Mouse (Mus musculus) ovary, adult 18-20 months (tissue): ENCODE measurements at regions not wholly inside any gene's neighbourhood (a gene's known extent, or its start where the extent isn't known, plus 50 kb on each side); places are given as distances from the start of the nearest gene placed in this dataset.

ENCODE experiments used
- DNase-seq: peaks from one replicate; pipeline ENCODE4 v3.0.0; 2022; ENCODE audit warnings: low spot score, mixed read lengths

- DNase-seq, result no peak
Measured at GRCm38 (mm10) chr17:64382894-64383293, 51.2 kb upstream of the Pja2 start.

DNA sequence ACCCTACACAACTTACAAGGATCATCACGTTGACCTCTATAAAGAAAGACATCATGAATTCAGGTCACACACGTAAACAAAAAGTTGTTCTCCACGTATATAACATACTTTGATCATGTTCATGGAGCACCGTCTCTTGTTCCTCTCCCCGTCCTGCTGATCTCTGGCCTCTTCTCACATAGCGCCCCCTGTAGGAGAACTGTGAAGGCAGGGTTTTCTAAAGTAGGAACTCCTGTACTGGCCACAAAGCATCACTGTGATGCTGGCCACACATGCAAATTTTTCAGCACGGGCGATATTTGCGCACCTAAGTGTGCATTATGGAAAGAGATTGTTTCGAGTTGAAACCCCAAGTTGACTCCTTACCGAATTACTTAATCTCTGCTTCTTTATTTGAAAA lies 51.9 kb upstream of the Pja2 start:
- no peak for DNase-seq

- no peak for DNase-seq
Measured at GRCm38 (mm10) chr17:64390349-64390748, 58.6 kb upstream of the Pja2 start.

GRCm38 (mm10) chr17:64397254-64397897 lies 65.7 kb upstream of the Pja2 start:
- DNase-seq, result no peak

- no peak for DNase-seq
Measured at GRCm38 (mm10) chr17:64398114-64398692, 66.5 kb upstream of the Pja2 start.

- DNase-seq, result no peak
Measured at GRCm38 (mm10) chr17:64398708-64399107, 67.0 kb upstream of the Pja2 start.

GRCm38 (mm10) chr17:64406742-64407254 lies 75.1 kb upstream of the Pja2 start:
- no peak for DNase-seq

- DNase-seq, result no peak
Measured at GRCm38 (mm10) chr17:64407255-64408011, 75.7 kb upstream of the Pja2 start.

DNA sequence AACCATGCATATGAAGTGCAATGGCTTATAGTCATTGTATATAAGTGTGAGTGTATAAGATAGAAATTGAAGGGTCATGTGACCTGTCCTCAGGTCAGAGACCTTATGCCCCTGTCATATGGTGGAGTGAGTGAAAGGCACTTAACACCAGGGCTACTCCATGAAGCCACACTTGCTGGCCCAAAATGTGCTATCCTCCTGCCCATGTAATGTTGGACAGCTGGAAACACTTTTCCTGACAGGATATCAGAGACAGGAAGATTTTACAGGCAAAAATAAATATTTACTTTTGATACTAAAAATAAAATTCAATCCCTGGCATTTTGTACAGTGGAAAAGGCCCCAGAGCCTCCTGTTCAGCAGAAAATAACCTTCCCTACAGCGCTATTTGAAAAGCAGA lies 94.1 kb upstream of the Pja2 start:
- no peak for DNase-seq

- DNase-seq, result no peak
Measured at GRCm38 (mm10) chr17:64426536-64426935, 94.8 kb upstream of the Pja2 start.

GRCm38 (mm10) chr17:64439571-64439970 lies 107.9 kb upstream of the Pja2 start:
- DNase-seq, result no peak

- DNase-seq, result no peak
Measured at GRCm38 (mm10) chr17:64454736-64455135, 123.0 kb upstream of the Pja2 start.

DNA sequence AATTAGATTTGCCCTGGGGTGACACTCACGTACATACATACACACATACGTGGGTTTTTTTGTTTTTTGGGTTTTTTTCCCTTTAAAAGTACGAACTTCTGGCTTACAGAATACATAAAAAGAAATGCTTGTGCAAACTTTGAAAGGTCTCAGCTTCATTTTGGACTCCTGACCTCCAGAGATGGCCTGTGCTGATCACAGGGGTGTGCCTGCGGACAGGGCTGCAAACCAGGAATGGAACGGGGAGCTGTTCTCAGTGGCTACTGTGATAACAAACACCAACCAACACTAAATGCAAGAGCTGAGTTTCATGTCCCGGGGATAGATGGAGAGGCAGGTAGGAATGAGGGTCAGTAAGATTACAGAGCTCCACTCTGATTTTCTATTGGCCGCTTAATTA lies 134.3 kb upstream of the Man2a1 start:
- DNase-seq, result no peak

- DNase-seq, result no peak
Measured at GRCm38 (mm10) chr17:64466746-64467145, 133.8 kb upstream of the Man2a1 start.

DNA sequence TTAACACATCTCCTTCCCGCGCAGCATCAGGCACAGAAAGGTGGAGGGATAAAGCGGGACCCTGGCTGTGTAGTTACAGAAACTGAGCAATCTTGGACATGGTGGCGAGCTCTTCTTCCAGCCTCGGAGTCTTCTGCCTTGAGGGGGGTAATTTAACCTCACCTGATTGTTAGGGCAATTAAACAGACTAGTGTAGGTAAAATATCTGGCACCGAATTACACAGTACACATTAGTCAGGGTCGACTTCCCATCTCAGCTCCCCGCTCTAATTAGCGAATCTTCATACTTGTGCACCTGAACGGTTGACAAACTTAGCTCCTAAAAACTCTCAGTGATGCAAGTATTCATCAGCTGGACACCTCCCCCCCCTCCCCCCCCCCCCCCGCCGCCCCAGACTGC lies 133.2 kb upstream of the Man2a1 start:
- no peak for DNase-seq

- DNase-seq, result no peak
Measured at GRCm38 (mm10) chr17:64469754-64470400, 130.7 kb upstream of the Man2a1 start.

DNA sequence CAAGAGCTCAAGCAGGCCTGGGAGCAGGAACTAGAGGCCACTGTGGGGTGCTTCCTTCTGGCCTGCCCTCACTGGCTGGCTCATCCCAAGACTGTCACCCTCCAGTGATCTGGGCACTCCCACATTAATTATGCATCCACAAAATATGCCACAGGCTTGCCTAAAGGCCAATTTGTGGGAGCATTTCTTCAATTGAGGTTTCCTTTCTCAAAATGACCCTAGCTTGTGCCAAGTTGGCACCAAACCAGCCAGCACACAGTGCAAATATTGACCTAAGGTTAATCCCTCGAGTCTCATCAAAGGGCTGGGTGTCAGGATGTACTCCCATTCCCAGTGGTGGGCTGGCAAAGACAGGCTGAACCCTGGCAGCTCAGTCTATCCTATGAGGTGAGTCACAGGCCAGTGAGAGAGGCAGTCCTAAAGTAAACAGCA lies 119.9 kb upstream of the Man2a1 start:
- DNase-seq, result peak; percentile 41

- DNase-seq, result no peak
Measured at GRCm38 (mm10) chr17:64484835-64485234, 115.7 kb upstream of the Man2a1 start.

DNA sequence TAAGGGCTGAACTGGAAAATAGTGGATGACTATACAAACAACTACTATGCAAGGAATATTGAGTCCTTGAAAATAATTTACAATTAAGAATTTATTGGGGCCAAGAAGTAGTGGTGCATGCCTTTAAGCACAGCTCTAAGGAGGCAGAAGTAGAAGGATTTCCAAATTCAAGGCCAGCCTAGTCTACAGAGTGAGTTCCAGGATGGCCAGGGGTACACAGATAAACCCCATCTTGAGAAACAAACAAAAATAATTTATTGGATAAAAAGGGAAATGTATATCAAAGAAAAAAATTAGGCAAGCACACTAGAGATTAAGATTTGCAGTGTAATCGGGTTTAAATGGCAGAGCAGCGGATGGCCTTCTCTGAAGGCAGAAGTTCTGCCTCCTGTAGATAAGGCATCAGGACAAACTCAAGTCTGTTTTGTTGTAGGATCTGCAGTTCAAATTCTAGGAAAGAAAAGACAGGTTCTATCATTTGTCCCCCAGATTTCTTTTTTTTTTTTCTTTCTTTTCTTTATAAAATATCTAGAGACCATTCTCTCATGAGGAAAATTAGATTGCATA lies 110.7 kb upstream of the Man2a1 start:
- no peak for DNase-seq

DNA sequence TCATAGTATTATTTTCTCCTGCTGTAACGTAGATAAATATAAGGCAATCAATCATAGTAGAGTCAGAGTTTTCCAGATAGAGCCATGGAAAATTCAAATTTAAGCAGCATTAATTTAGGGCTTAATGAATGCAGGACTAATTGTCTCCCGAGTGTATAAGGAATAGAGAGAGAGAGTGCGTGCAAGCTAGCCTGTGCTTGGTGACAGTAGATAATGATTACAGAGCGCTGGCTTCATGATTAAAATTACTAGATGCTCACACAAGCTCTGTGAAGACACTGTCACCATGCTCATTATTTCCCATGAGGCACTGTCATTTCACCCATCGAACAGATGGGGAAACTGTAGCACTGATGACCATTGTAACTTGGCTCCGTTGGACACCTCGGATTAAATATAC lies 109.9 kb upstream of the Man2a1 start:
- DNase-seq, result no peak

DNA sequence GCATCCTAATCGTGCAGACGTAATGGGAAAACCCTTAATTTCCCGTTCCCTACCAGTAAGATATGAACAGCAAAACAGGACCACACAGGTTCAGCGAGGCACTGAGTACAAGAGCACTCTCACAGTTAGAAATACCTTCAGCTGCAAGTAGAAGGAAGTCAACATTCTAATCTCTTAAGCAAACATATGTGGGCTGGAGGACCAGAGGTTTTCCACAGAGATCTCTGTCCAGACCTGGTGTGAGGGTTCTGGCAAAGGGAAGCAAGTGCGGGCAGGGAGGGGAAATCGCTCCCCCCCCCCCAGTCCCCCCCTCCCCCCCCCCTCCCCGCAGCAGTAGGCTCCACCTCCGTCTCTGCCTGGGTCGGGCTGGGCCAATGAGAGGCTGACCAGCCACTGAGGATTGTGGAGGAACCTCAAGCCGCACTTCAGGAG lies 108.6 kb upstream of the Man2a1 start:
- no peak for DNase-seq

DNA sequence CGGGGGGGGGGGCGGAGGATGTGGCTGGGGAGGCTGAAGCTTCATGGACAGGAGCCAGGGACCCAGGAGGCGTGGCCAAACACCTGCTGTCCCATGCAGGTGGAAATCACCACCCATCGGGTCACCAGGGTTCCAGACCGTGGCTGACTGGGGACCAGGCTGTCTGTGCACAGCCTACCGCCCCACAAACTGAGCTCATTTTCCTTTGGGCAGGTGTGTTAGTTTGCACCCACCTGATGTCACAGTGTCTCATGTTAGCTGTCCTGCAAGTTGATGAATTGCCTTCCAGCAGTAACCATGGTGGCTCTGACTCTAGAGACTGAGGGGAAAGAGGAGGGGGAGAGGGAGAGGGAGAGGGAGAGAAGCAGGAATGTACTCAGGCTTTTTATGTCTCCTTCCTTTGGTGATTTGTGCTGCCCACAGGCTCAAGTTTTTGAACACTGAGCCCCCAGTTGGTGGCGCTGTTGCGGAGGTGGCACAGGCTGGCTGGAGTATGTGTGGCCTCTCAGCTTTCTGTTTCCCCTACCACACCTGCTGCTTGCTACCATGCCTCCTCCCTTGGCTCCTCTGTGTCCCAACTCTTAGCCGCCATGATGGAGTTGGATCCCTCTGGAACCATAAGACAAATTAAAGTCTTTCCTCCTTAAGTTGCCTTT lies 107.8 kb upstream of the Man2a1 start:
- no peak for DNase-seq
